Mouse (Mus musculus) layer of hippocampus, postnatal 14 days (tissue): ENCODE measurements around the gene Pogz. TPM values are rescaled to one million over a fixed set of nuclear protein-coding genes. Genes with fewer than 3 reads are reported as not detected.

Source experiments
- DNase-seq, 2 experiments: peaks; one replicate each; pipeline ENCODE4 v3.0.0; 2021 to 2022; ENCODE audit warnings: low spot score in 2 of 2, mixed read lengths in 1 of 2
- long read RNA-seq, 2 experiments: library from polyadenylated mRNA; stranded (forward); transcript quantifications; one replicate each; pipeline ENCODE4 v2.0.0; 2021
- total RNA-seq, 2 experiments: library from RNA; stranded (reverse); gene quantifications; 2 replicates each; pipeline ENCODE4 v1.2.3; 2021

Pogz gene
- total RNA-seq, result 10 to 100 TPM; 52.0 to 53.3 TPM
- long read RNA-seq, experiment 1, full-length matches to known transcripts, result 1 of 10 reads
- long read RNA-seq, experiment 1, partial matches to known transcripts, result 2 of 10 reads
- long read RNA-seq, experiment 1, other reads (novel, unspliced or antisense), result 7 of 10 reads
- long read RNA-seq, experiment 2, partial matches to known transcripts, result 2 of 13 reads
- long read RNA-seq, experiment 2, other reads (novel, unspliced or antisense), result 11 of 13 reads

- peak; percentile 91 to 98 for DNase-seq
Observed at GRCm38 (mm10) chr3:94837183-94837890, at the start of gene Pogz. Gene Pogz, plus strand, starts transcription at chr3:94837567.

- no peak for DNase-seq
Observed at GRCm38 (mm10) chr3:94789071-94789470, 48.3 kb upstream of the Pogz start.

GRCm38 (mm10) chr3:94789516-94789915 is 47.9 kb upstream of the Pogz start:
- DNase-seq, result no peak

- DNase-seq, result no peak
Observed at GRCm38 (mm10) chr3:94792258-94792657, 45.1 kb upstream of the Pogz start.

- no peak for DNase-seq
Observed at GRCm38 (mm10) chr3:94793672-94794071, 43.7 kb upstream of the Pogz start.

- DNase-seq, result no peak
Observed at GRCm38 (mm10) chr3:94794359-94794758, 43.0 kb upstream of the Pogz start.

- DNase-seq, result no peak
Observed at GRCm38 (mm10) chr3:94795596-94796140, 41.7 kb upstream of the Pogz start.

GRCm38 (mm10) chr3:94796181-94796580 is 41.2 kb upstream of the Pogz start:
- no peak for DNase-seq

- peak; percentile 9 to 42 for DNase-seq
Observed at GRCm38 (mm10) chr3:94804146-94804545, 33.2 kb upstream of the Pogz start.

- no peak for DNase-seq
Observed at GRCm38 (mm10) chr3:94804976-94805375, 32.4 kb upstream of the Pogz start.

GRCm38 (mm10) chr3:94808296-94808695 is 29.1 kb upstream of the Pogz start:
- DNase-seq, result no peak

GRCm38 (mm10) chr3:94811628-94812027 is 25.7 kb upstream of the Pogz start:
- peak in 1 of 2 experiments; percentile 15 for DNase-seq

- DNase-seq, result no peak
Observed at GRCm38 (mm10) chr3:94813651-94814050, 23.7 kb upstream of the Pogz start.

GRCm38 (mm10) chr3:94814063-94814462 is 23.3 kb upstream of the Pogz start:
- DNase-seq, result no peak

GRCm38 (mm10) chr3:94814663-94815062 is 22.7 kb upstream of the Pogz start:
- no peak for DNase-seq

GRCm38 (mm10) chr3:94815603-94816002 is 21.8 kb upstream of the Pogz start:
- no peak for DNase-seq

GRCm38 (mm10) chr3:94817731-94818130 is 19.6 kb upstream of the Pogz start:
- no peak for DNase-seq

- DNase-seq, result no peak
Observed at GRCm38 (mm10) chr3:94819452-94820425, 17.6 kb upstream of the Pogz start.

GRCm38 (mm10) chr3:94821008-94821638 is 16.2 kb upstream of the Pogz start:
- DNase-seq, result peak; percentile 25 to 30

- DNase-seq, result no peak
Observed at GRCm38 (mm10) chr3:94822082-94822481, 15.3 kb upstream of the Pogz start.

GRCm38 (mm10) chr3:94824110-94824509 is 13.3 kb upstream of the Pogz start:
- no peak for DNase-seq
